Mouse (Mus musculus) adrenal gland, postnatal 0 days (tissue): Measurements from ENCODE around the gene Npnt. TPM values are rescaled to one million over a fixed set of nuclear protein-coding genes. Genes with fewer than 3 reads are reported as not detected.

Experiments
- polyA plus RNA-seq: library from polyadenylated mRNA; unstranded; fragments of >200 nt; fragmentation: Nextera tagmentation; extraction: Ambion mirVana; gene quantifications from 2 replicates; pipeline ENCODE4 v1.2.1, GENCODE M21; 2015

The Npnt gene
- 16.8 and 22.4 TPM in 2 replicates for polyA plus RNA-seq

GRCm38 (mm10) chr3:132949791-132950528, at the start of gene Npnt:
Gene Npnt, minus strand, starts transcription at chr3:132950291.

Other genes starting within 250 kb of the Npnt start
- gene Ints12, start 141.5 kb upstream of the Npnt start, polyA plus RNA-seq: 16.3 and 18.5 TPM in 2 replicates
- gene Gstcd, start 141.7 kb upstream of the Npnt start, polyA plus RNA-seq: 2.0 and 3.6 TPM in 2 replicates